Mouse (Mus musculus) intestine, embryonic 14.5 days (tissue): ENCODE data around the gene Ism1. TPM values are rescaled to one million over a fixed set of nuclear protein-coding genes. Genes with fewer than 3 reads are reported as not detected.

Experiments used
- polyA plus RNA-seq: library from polyadenylated mRNA; unstranded; fragments of >200 nt; fragmentation: Nextera tagmentation; extraction: Ambion mirVana; gene quantifications from 2 replicates; pipeline ENCODE4 v1.2.1, GENCODE M21; 2014

The Ism1 gene
- polyA plus RNA-seq, 1 experiment from 2014 or later = 0.95 TPM

Other genes starting within 250 kb of the Ism1 start
- not detected in 2 replicates for gene Sptlc3, start 184.3 kb upstream of the Ism1 start, polyA plus RNA-seq